Mouse (Mus musculus): ENCODE measurements around the gene Smim20. TPM values are rescaled to one million over a fixed set of nuclear protein-coding genes. Genes with fewer than 3 reads are reported as not detected.

Gene Smim20
- polyA plus RNA-seq, 1 experiment from 2014 or later, result 65.6 TPM

- no peak overlapping the region for H3K9ac ChIP-seq
- no peak overlapping the region for H3K27ac ChIP-seq
- 91% methylated on average over 7 of the region's 7 CpGs for WGBS
- H3K27me3 ChIP-seq (replicated peaks), result no peaks in the 10 kb centered on the region
- no peak for ATAC-seq (ENCODE audit: low FRiP score, low read depth)
- H3K4me1 ChIP-seq, result no peaks in the 10 kb centered on the region
- no peaks in the 10 kb centered on the region for H3K36me3 ChIP-seq
- no peaks in the 10 kb centered on the region for H3K9me3 ChIP-seq
- H3K4me2 ChIP-seq (replicated peaks), result no peak overlapping the region
- H3K4me3 ChIP-seq, result no peak overlapping the region
Measured at GRCm38 (mm10) chr5:53317885-53318466, 51.1 kb downstream of the Smim20 start.

GRCm38 (mm10) chr5:53320331-53320730 lies 53.4 kb downstream of the Smim20 start:
- no peak overlapping the region for H3K27ac ChIP-seq
- WGBS, result 81% methylated on average over 3 of the region's 3 CpGs
- no peaks in the 10 kb centered on the region for H3K36me3 ChIP-seq
- no peak overlapping the region for H3K4me2 ChIP-seq (replicated peaks)
- H3K9me3 ChIP-seq, result no peaks in the 10 kb centered on the region
- H3K4me1 ChIP-seq, result peaks cover 5% of the 10 kb centered on the region; the same call in 1 of the 2 replicates
- no peak overlapping the region for H3K9ac ChIP-seq
- no peak overlapping the region for H3K4me3 ChIP-seq
- H3K27me3 ChIP-seq (replicated peaks), result no peaks in the 10 kb centered on the region
- no peak for ATAC-seq (ENCODE audit: low FRiP score, low read depth)

GRCm38 (mm10) chr5:53321901-53322300 lies 55.0 kb downstream of the Smim20 start:
- ATAC-seq (ENCODE audit: low FRiP score, low read depth), result no peak
- Histone ChIP-seq H3K27ac (no peak overlapping the region), H3K27me3 (replicated peaks) (no peaks in the 10 kb centered on the region), H3K36me3 (no peaks in the 10 kb centered on the region), H3K4me3 (no peak overlapping the region), H3K9me3 (no peaks in the 10 kb centered on the region), H3K9ac (no peak overlapping the region), H3K4me2 (replicated peaks) (no peak overlapping the region), H3K4me1 (peaks cover 5% of the 10 kb centered on the region; the same call in 1 of the 2 replicates)
- WGBS, result 96% methylated on average over 9 of the region's 9 CpGs

- 81% methylated on average over 11 of the region's 11 CpGs for WGBS
- Histone ChIP-seq H3K4me3 (no peak overlapping the region), H3K36me3 (no peaks in the 10 kb centered on the region)
Measured at GRCm38 (mm10) chr5:53322471-53322870, 55.6 kb downstream of the Smim20 start.

GRCm38 (mm10) chr5:53323121-53323520 lies 56.2 kb downstream of the Smim20 start:
- Histone ChIP-seq H3K4me2 (replicated peaks) (no peak overlapping the region), H3K36me3 (no peaks in the 10 kb centered on the region), H3K27me3 (replicated peaks) (no peaks in the 10 kb centered on the region), H3K9me3 (no peaks in the 10 kb centered on the region), H3K4me3 (no peak overlapping the region), H3K27ac (no peak overlapping the region), H3K9ac (no peak overlapping the region), H3K4me1 (peaks cover 5% of the 10 kb centered on the region; the same call in 1 of the 2 replicates)
- no peak for ATAC-seq (ENCODE audit: low FRiP score, low read depth)
- 75% methylated on average over 7 of the region's 7 CpGs for WGBS

More at GRCm38 (mm10) chr5:53322471-53322870, 55.6 kb downstream of the Smim20 start:
- H3K9me3 ChIP-seq, result no peaks in the 10 kb centered on the region
- H3K27me3 ChIP-seq (replicated peaks), result no peaks in the 10 kb centered on the region
- H3K27ac ChIP-seq, result no peak overlapping the region
- no peak overlapping the region for H3K9ac ChIP-seq
- peaks cover 5% of the 10 kb centered on the region; the same call in 1 of the 2 replicates for H3K4me1 ChIP-seq
- no peak overlapping the region for H3K4me2 ChIP-seq (replicated peaks)
- no peak for ATAC-seq (ENCODE audit: low FRiP score, low read depth)

- 75% methylated on average over 3 of the region's 3 CpGs for WGBS
- Histone ChIP-seq H3K4me1 (peaks cover 5% of the 10 kb centered on the region; the same call in 1 of the 2 replicates), H3K4me2 (replicated peaks) (no peak overlapping the region), H3K9ac (no peak overlapping the region), H3K27ac (no peak overlapping the region), H3K27me3 (replicated peaks) (no peaks in the 10 kb centered on the region), H3K9me3 (no peaks in the 10 kb centered on the region), H3K4me3 (no peak overlapping the region), H3K36me3 (no peaks in the 10 kb centered on the region)
- ATAC-seq (ENCODE audit: low FRiP score, low read depth), result no peak
Measured at GRCm38 (mm10) chr5:53324256-53324655, 57.4 kb downstream of the Smim20 start.

GRCm38 (mm10) chr5:53324791-53325190 lies 57.9 kb downstream of the Smim20 start:
- H3K4me3 ChIP-seq, result no peak overlapping the region

GRCm38 (mm10) chr5:53326023-53326422 lies 59.1 kb downstream of the Smim20 start:
- WGBS, result 2% methylated on average over 8 of the region's 8 CpGs
- Histone ChIP-seq H3K4me1 (peaks cover 5% of the 10 kb centered on the region; the same call in 1 of the 2 replicates), H3K27me3 (replicated peaks) (no peaks in the 10 kb centered on the region), H3K9ac (no peak overlapping the region), H3K4me2 (replicated peaks) (peak overlapping the region; percentile 22; the same call in 1 of the 2 replicates), H3K36me3 (no peaks in the 10 kb centered on the region), H3K27ac (no peak overlapping the region), H3K4me3 (no peak overlapping the region), H3K9me3 (no peaks in the 10 kb centered on the region)
- ATAC-seq (ENCODE audit: low FRiP score, low read depth), result peak; percentile 61

More at GRCm38 (mm10) chr5:53324791-53325190, 57.9 kb downstream of the Smim20 start:
- Histone ChIP-seq H3K4me1 (peaks cover 5% of the 10 kb centered on the region; the same call in 1 of the 2 replicates), H3K9me3 (no peaks in the 10 kb centered on the region), H3K36me3 (no peaks in the 10 kb centered on the region), H3K4me2 (replicated peaks) (no peak overlapping the region), H3K9ac (no peak overlapping the region), H3K27me3 (replicated peaks) (no peaks in the 10 kb centered on the region), H3K27ac (no peak overlapping the region)
- 21% methylated on average over 6 of the region's 6 CpGs for WGBS
- ATAC-seq (ENCODE audit: low FRiP score, low read depth), result no peak

GRCm38 (mm10) chr5:53326491-53326890 lies 59.6 kb downstream of the Smim20 start:
- H3K27ac ChIP-seq, result no peak overlapping the region
- H3K4me1 ChIP-seq, result peaks cover 5% of the 10 kb centered on the region; the same call in 1 of the 2 replicates
- no peak overlapping the region for H3K4me3 ChIP-seq
- no peak overlapping the region for H3K9ac ChIP-seq
- H3K36me3 ChIP-seq, result no peaks in the 10 kb centered on the region
- 58% methylated on average over 5 of the region's 5 CpGs for WGBS
- H3K27me3 ChIP-seq (replicated peaks), result no peaks in the 10 kb centered on the region
- peak; percentile 48; the same call in 1 of the 2 replicates for ATAC-seq (ENCODE audit: low FRiP score, low read depth)
- H3K9me3 ChIP-seq, result no peaks in the 10 kb centered on the region
- H3K4me2 ChIP-seq (replicated peaks), result peak overlapping the region; percentile 22; the same call in 1 of the 2 replicates

Other genes starting within 250 kb of the Smim20 start
- not detected in 2 replicates for gene Slc34a2, start 229.0 kb upstream of the Smim20 start, polyA plus RNA-seq (2016; fragmentation: Nextera tagmentation; extraction: Ambion mirVana)
- gene Sel1l3, start 53.2 kb upstream of the Smim20 start, polyA plus RNA-seq (2016; fragmentation: Nextera tagmentation; extraction: Ambion mirVana), result 4.6 and 5.7 TPM in 2 replicates
- 52.8 and 62.8 TPM in 2 replicates for gene Rbpj, start 199.1 kb downstream of the Smim20 start, polyA plus RNA-seq (2016; fragmentation: Nextera tagmentation; extraction: Ambion mirVana)